16 mouse cellular contexts compared by ENCODE assay signal in genomic region chr1:23433612-23434011, GRCm38 (mm10). TPM values are rescaled to one million over a fixed set of nuclear protein-coding genes. Genes with fewer than 3 reads are reported as not detected.
DNase-seq lines count a peak whose midpoint lies in the region; ATAC-seq and TF ChIP-seq lines count a peak whose summit lies in the region.
"Had no signal": no experiment of that assay in that cellular context is flagged by ENCODE, and none has a peak within 500 bp of the region (broad histone marks: within the 10 kb centered on the region; RNA-seq: fewer than 3 reads in every experiment).

No protein-coding gene starts in this region.

- peak in 1 of 2 experiments; percentile 63; a peak in 2 of 4 replicates for TF ChIP-seq EP300 in MEL (IDR thresholded peaks at IDR 0.05; ENCODE audit: low read depth in 1 of 2, low read length in 2 of 2)

- H3K4me1 ChIP-seq in kidney, adult 2 months (ENCODE audit: control insufficient read depth, insufficient read depth, low read length) = no peaks in the 10 kb centered on the region
- no peaks in the 10 kb centered on the region; a peak in 2 of 4 replicates for H3K4me1 ChIP-seq in MEL (ENCODE audit: control insufficient read depth in 1 of 2, insufficient read depth in 2 of 2, low read length in 2 of 2)
- H3K4me1 ChIP-seq in midbrain, embryonic 13.5 days (replicated peaks) = no peaks in the 10 kb centered on the region
- H3K4me1 ChIP-seq: embryonic facial prominence, embryonic 10.5 days; forebrain, embryonic 13.5 days; hindbrain, embryonic 13.5 days; megakaryocyte, embryonic 14.5 days; neural tube, embryonic 12.5 days had no signal

- ATAC-seq in granulocyte monocyte progenitor cell, adult 5-6 weeks (replicated peaks; ENCODE audit: poor library complexity, severe bottlenecking) = peak; percentile 100
- ATAC-seq in midbrain, embryonic 13.5 days = no peak
- ATAC-seq in megakaryocyte-erythroid progenitor cell, adult 5-6 weeks (replicated peaks; ENCODE audit: low FRiP score, low TSS enrichment, poor library complexity, severe bottlenecking) = no peak
- ATAC-seq: forebrain, embryonic 13.5 days had no signal

- 67% methylated on average over 3 of the region's 3 CpGs for WGBS in kidney, adult 2 months
- WGBS in midbrain, embryonic 13.5 days = 93% methylated on average over 3 of the region's 3 CpGs

- H3K9me3 ChIP-seq in MEL (replicated peaks; ENCODE audit: insufficient read depth, low read length) = no peaks in the 10 kb centered on the region
- no peaks in the 10 kb centered on the region for H3K9me3 ChIP-seq in midbrain, embryonic 13.5 days
- H3K9me3 ChIP-seq: embryonic facial prominence, embryonic 10.5 days; forebrain, embryonic 13.5 days; hindbrain, embryonic 13.5 days; megakaryocyte, embryonic 14.5 days; neural tube, embryonic 12.5 days had no signal

- no peak for TF ChIP-seq CTCF in kidney, adult 2 months (conservative IDR thresholded peaks at IDR 0.05; ENCODE audit: insufficient read depth, insufficient read length, low read depth, low read length)
- TF ChIP-seq CTCF in MEL (IDR thresholded peaks at IDR 0.05 in 2 of 3, conservative IDR thresholded peaks at IDR 0.05 in 1 of 3; ENCODE audit: control insufficient read depth in 1 of 3, insufficient read depth in 1 of 3, low read depth in 2 of 3, low read length in 3 of 3, poor library complexity in 1 of 3, severe bottlenecking in 1 of 3) = no peak

- no peak overlapping the region for H3K27ac ChIP-seq in kidney, adult 2 months (ENCODE audit: insufficient read depth, low read depth, low read length)
- no peak overlapping the region for H3K27ac ChIP-seq in MEL (ENCODE audit: control insufficient read depth, low read depth, low read length)
- H3K27ac ChIP-seq in midbrain, embryonic 13.5 days = no peak overlapping the region
- H3K27ac ChIP-seq: embryonic facial prominence, embryonic 10.5 days; forebrain, embryonic 13.5 days; hindbrain, embryonic 13.5 days; neural tube, embryonic 12.5 days; stomach, postnatal 0 days had no signal

- H3K4me2 ChIP-seq in midbrain, embryonic 13.5 days (replicated peaks) = no peak overlapping the region
- H3K4me2 ChIP-seq: forebrain, embryonic 13.5 days; hindbrain, embryonic 13.5 days; neural tube, embryonic 12.5 days had no signal

- H3K79me2 ChIP-seq in MEL (ENCODE audit: control insufficient read depth, insufficient read depth, low read length, poor library complexity) = no peaks in the 10 kb centered on the region

- no peak for TF ChIP-seq RAD21 in MEL (IDR thresholded peaks at IDR 0.05; ENCODE audit: low read depth, low read length)

- TF ChIP-seq POLR2A in kidney, adult 2 months (IDR thresholded peaks at IDR 0.05; ENCODE audit: low read depth, low read length) = no peak
- no peak for TF ChIP-seq POLR2A in MEL (IDR thresholded peaks at IDR 0.05; ENCODE audit: control insufficient read depth in 1 of 2, insufficient read depth in 1 of 2, low read depth in 1 of 2, low read length in 2 of 2, poor library complexity in 1 of 2)

- H3K27me3 ChIP-seq in kidney, adult 2 months (replicated peaks; ENCODE audit: control insufficient read depth, insufficient read depth, low read length) = no peaks in the 10 kb centered on the region
- no peaks in the 10 kb centered on the region for H3K27me3 ChIP-seq in MEL (ENCODE audit: control insufficient read depth in 1 of 2, insufficient read depth in 2 of 2, low read length in 2 of 2)
- no peaks in the 10 kb centered on the region for H3K27me3 ChIP-seq in midbrain, embryonic 13.5 days
- H3K27me3 ChIP-seq: forebrain, embryonic 13.5 days; hindbrain, embryonic 13.5 days; megakaryocyte, embryonic 14.5 days; neural tube, embryonic 12.5 days had no signal

- peak; percentile 14 for DNase-seq in kidney, adult 2 months
- no peak for DNase-seq in kidney, postnatal 25 days
- DNase-seq in MEL (ENCODE audit: low read depth, low spot score) = peak; percentile 30
- DNase-seq in lung, postnatal 25 days (ENCODE audit: low spot score) = peak; percentile 67
- DNase-seq in thymus, postnatal 0 days (ENCODE audit: low spot score) = no peak
- DNase-seq: cerebellum, adult 11-12 months; gastrocnemius, postnatal 36 days had no signal

- no peak overlapping the region for H3K9ac ChIP-seq in MEL (ENCODE audit: control insufficient read depth, low read depth, low read length, poor library complexity, severe bottlenecking)
- H3K9ac ChIP-seq in midbrain, embryonic 13.5 days (replicated peaks) = no peak overlapping the region
- H3K9ac ChIP-seq: forebrain, embryonic 13.5 days; hindbrain, embryonic 13.5 days; neural tube, embryonic 12.5 days had no signal

- no peaks in the 10 kb centered on the region for H3K36me3 ChIP-seq in kidney, adult 2 months (ENCODE audit: control insufficient read depth, insufficient read depth, low read length)
- no peaks in the 10 kb centered on the region for H3K36me3 ChIP-seq in MEL (ENCODE audit: control insufficient read depth in 1 of 2, insufficient read depth in 2 of 2, low read length in 2 of 2)
- no peaks in the 10 kb centered on the region for H3K36me3 ChIP-seq in midbrain, embryonic 13.5 days
- H3K36me3 ChIP-seq: embryonic facial prominence, embryonic 10.5 days; hindbrain, embryonic 13.5 days; neural tube, embryonic 12.5 days had no signal

- no peak overlapping the region for H3K4me3 ChIP-seq in kidney, adult 2 months (ENCODE audit: insufficient read depth, low read depth, low read length)
- no peak overlapping the region for H3K4me3 ChIP-seq in MEL (ENCODE audit: control insufficient read depth in 1 of 2, insufficient read depth in 1 of 2, low read depth in 2 of 2, low read length in 2 of 2)
- H3K4me3 ChIP-seq in midbrain, embryonic 13.5 days (replicated peaks) = no peak overlapping the region
- H3K4me3 ChIP-seq: embryonic facial prominence, embryonic 10.5 days; forebrain, embryonic 13.5 days; hindbrain, embryonic 13.5 days; megakaryocyte, embryonic 14.5 days; neural tube, embryonic 12.5 days had no signal

TF ChIP-seq in MEL, 35 proteins besides CTCF, POLR2A, EP300 and RAD21:
- TF ChIP-seq GABPA (IDR thresholded peaks at IDR 0.05; ENCODE audit: low read depth, low read length) (no peak), ZNF384 (IDR thresholded peaks at IDR 0.05; ENCODE audit: low read depth, low read length) (no peak), USF1 (IDR thresholded peaks at IDR 0.05; ENCODE audit: low read depth, low read length) (no peak), ETS1 (IDR thresholded peaks at IDR 0.05; ENCODE audit: low read depth, low read length) (no peak)

RNA-seq across cellular contexts. Expression of gene Ogfrl1, which starts 36.0 kb away (rescaled TPM):
- polyA plus RNA-seq in kidney, adult 2 months (2012; rRNA removed) = 5.0 and 5.2 TPM in 2 replicates
- total RNA-seq in MEL (2012; rRNA removed) = 4.3 and 6.6 TPM in 2 replicates
- polyA plus RNA-seq in MEL (2012; ENCODE audit: insufficient read depth in 1 of 2, insufficient read length in 2 of 2, low read depth in 1 of 2, low replicate concordance in 2 of 2, missing spikeins in 1 of 2) = 1 to 10 TPM in 1 of 2 experiments, not detected in 1; 9.0 TPM
- 73.6 and 80.8 TPM in 2 replicates for total RNA-seq in granulocyte monocyte progenitor cell, adult 5-6 weeks (2014; fragmentation: Nextera tagmentation)
- 78.4 and 82.5 TPM in 2 replicates for total RNA-seq in granulocyte monocyte progenitor cell, adult 5-6 weeks (2017)
- 5.9 and 7.8 TPM in 2 replicates for polyA plus RNA-seq in midbrain, embryonic 13.5 days (2015; fragmentation: Nextera tagmentation; extraction: Ambion mirVana)
- polyA plus RNA-seq in thymus, postnatal 0 days (2015; fragmentation: Nextera tagmentation; extraction: Ambion mirVana) = 10.4 and 11.8 TPM in 2 replicates
- total RNA-seq in megakaryocyte-erythroid progenitor cell, adult 5-6 weeks (2014; fragmentation: Nextera tagmentation) = 22.1 and 24.1 TPM in 2 replicates
- total RNA-seq in megakaryocyte-erythroid progenitor cell, adult 5-6 weeks (2017) = 20.9 and 31.8 TPM in 2 replicates

Comparison
In these comparisons a context has a peak if more than half of its experiments do, and no peak if none do; other contexts are left out.
1. DNase-seq: peak in kidney, adult 2 months (single experiment), MEL (single experiment) and lung, postnatal 25 days (single experiment); none in kidney, postnatal 25 days (0 of 2) and thymus, postnatal 0 days (single experiment).